Mouse (Mus musculus): ENCODE results near the gene Zmym3.
"Not testable (repeated sequence)": the region's sequence is repeated elsewhere in the genome, so short reads cannot be mapped to it uniquely, and the experiment has no call there.

Gene Zmym3

GRCm38 (mm10) chrX:101372946-101373345, 47.7 kb downstream of the Zmym3 start:
- DNase-seq = no peak

DNA sequence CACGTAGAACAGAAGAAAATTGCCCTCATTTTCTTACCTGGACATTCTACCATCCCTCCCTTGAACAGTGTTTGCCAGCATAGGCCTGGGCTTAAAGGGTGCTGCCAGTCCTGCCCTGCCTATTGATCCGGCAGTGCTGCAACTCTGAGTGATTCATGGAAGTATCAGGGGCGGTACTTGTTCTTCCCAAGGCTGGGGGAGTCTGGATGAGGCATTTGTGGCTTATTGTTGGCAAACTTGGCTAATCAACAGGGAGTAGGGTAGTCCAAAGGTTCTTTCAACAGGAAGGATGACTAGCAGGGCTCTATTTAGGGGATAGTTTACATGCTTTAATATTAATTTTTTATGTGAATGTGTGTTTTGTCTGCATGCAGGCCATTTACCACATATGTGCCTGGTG, 50.1 kb downstream of the Zmym3 start:
- no peak for DNase-seq

DNA sequence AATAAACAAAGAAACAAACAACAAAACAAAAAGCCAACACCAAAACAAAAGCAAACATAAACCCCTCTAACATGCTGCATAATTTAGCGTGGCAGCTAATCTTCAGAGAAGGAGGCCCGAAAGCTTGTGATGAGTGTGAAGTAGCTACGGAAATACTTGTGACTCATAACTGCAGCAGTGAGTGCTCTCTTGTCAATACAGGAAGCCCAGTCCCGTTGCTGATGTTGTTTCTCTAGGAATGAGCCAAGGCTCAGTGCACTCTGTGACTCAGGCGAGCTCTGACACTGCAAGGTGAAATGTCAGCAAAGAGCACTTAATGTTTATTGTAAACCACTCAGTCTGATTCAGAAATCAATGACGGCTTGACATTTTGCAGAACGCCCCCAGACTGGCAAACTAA, 51.6 kb downstream of the Zmym3 start:
- DNase-seq = no peak

GRCm38 (mm10) chrX:101358902-101359301, 61.7 kb downstream of the Zmym3 start:
- not testable (repeated sequence) for DNase-seq
